Mouse (Mus musculus): ENCODE measurements around the gene Itfg2.
A peak's percentile ranks its signal among the peaks of the same experiment; 100 is the strongest.

The Itfg2 gene

DNA sequence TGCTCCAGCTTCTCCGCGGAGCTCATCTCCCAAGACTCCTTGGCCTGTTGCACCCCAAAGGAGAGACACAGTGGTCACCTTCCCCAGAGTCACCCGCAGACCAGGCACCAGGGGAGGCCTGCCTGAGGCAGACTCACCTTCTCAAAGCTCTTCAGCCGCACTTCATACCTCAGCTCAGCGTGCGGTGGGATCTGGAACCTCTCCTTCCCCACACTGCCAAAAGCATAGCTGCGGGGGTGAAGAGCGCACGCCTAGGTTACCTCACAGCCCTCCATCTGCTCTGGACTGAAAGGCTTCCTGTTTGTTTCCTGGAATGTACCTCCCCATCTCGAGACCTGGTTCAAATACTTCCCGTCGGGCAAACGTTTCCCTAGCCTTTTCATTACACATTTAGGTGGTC lies 8.8 kb upstream of the Itfg2 start:
- peak; percentile 69 to 75 for DNase-seq

DNA sequence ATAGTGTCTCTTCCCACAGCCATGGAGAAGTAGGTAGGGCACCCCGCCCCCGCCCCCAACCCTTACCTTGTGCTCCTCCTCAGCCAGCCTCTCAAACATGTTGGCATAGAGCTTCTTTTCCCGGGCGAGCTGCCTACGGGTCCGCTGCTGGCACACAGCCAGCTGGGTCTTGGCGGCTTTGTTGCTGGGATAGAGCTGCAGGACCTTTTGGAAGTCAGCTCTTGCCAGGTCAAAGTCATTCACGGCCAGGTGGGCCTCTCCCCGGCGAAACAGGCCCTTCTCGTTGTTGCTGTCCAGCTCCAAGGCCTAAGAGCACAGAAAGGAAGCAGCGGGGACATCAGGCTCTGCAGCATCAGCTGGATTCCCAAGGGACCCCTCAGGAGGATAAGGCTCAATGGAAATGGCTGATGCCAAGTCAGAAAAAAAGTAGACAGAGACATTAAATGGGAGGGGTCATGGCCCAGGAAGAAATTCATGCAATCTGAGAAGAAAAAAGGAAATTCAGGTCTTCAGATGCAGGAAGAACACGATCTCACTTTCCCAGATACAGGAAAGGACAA lies 7.7 kb upstream of the Itfg2 start:
- DNase-seq: peak; percentile 76 to 77

- no peak for DNase-seq
Measured at GRCm38 (mm10) chr6:128429826-128430225, 5.1 kb upstream of the Itfg2 start.

GRCm38 (mm10) chr6:128429300-128429699 lies 4.6 kb upstream of the Itfg2 start:
- no peak for DNase-seq

- DNase-seq: no peak
Measured at GRCm38 (mm10) chr6:128427571-128427970, 2.8 kb upstream of the Itfg2 start.

GRCm38 (mm10) chr6:128425046-128425445 lies 315 bp upstream of the Itfg2 start:
- DNase-seq: peak in 1 of 2 experiments; percentile 41

DNA sequence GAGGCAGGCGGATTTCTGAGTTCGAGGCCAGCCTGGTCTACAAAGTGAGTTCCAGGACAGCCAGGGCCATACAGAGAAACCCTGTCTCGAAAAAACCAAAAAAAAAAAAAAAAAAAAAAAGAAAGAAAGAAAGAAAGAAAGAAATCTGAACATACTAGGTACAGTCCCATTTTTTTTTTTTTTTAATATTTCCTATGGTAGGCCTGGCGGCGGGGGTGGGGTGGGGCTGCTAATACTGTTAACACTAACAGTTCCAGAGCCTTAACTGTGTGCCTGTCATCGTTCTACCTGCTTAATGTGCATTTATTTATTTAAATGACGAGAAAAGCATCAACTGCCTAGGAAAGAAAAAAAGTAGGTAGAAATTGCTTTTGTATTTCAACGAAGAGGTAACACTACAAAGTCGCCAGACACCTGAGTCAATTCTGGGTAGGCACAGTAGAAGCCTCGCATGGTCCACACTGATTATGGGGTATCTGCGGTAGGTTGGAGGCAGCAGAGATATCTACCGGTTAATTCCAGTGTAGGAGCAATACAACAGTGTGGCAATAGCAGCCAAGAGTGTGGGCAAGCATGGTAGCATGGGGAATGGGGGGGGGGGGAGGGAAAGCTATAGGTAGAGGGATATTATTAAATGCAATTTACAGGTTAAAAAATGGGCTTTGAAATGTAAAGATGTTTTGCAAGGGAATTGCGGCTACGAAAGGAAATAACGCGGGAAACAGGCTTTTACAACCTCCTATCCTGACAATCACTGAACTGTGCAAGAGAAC lies 1.0 kb downstream of the Itfg2 start:
- DNase-seq: peak in 1 of 2 experiments; percentile 35

DNA sequence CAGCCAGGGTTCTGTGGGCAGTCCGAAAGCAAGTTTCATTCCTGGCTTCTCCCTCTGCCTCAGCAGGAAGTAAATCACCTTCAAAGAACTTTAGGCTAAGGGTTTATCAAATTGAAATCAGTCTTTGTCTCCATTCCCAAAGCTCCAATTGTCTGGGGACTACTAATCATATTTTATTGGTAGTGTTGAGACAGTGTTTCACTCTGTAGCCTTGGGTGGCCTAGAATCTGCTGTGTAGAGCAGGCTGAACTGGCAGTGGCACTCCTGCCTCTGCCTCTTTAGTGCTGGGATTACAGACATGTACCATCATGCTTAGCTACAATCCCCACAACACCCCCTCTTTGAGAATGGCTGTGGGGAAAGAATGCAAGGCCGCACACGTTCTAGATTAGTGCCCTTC lies 3.3 kb downstream of the Itfg2 start:
- no peak for DNase-seq

- DNase-seq: no peak
Measured at GRCm38 (mm10) chr6:128421036-128421435, 3.7 kb downstream of the Itfg2 start.

DNA sequence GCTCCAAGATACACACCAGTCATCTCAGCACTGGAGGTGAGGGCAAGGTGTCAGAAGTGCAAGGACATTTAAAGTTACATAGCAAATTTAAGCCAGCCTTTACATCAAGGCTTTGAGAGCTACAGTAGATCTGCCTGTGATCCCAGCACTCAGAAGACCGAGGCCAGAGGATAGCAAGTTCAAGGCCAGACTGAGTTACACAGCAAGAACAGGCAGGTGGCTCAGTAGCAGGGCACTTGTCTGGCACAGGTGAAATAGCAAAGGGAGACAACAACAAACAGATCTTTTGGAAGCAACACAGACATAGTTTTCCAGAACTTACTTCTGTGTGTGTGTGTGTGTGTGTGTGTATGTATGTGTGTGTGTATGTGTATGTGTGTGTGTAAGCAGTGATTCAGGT lies 6.7 kb downstream of the Itfg2 start:
- DNase-seq: no peak

- no peak for DNase-seq
Measured at GRCm38 (mm10) chr6:128416169-128416568, 8.6 kb downstream of the Itfg2 start.

GRCm38 (mm10) chr6:128411115-128411514 lies 13.6 kb downstream of the Itfg2 start:
- peak; percentile 82 to 91 for DNase-seq

- DNase-seq: no peak
Measured at GRCm38 (mm10) chr6:128410305-128410704, 14.4 kb downstream of the Itfg2 start.

GRCm38 (mm10) chr6:128408544-128409125 lies 16.1 kb downstream of the Itfg2 start:
- no peak for DNase-seq

GRCm38 (mm10) chr6:128404708-128405107 lies 20.0 kb downstream of the Itfg2 start:
- no peak for DNase-seq

GRCm38 (mm10) chr6:128399421-128400185 lies 25.1 kb downstream of the Itfg2 start:
- DNase-seq: peak; percentile 67 to 71

DNA sequence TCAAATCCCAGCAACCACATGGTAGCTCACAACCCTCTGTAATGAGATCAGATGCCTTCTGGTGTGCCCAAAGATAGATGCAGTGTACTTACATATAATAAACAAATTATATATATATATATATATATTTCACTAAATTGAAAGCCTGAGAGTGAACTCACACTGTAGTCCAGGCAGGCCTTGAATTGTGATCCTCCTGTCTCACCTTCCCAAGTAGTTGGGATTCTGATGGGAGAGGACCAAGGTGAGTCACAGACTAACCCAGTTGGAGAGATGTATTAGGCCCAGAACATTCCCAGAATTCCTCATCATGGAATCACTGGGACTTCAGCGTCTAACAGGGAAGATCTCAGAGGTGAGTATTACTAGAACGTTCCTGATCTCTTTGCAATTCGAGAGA lies 25.7 kb downstream of the Itfg2 start, which contains the start of gene Nrip2:
Gene Nrip2, plus strand, starts transcription at position 301 of the 400 bp plus-strand sequence.
- no peak for DNase-seq

GRCm38 (mm10) chr6:128397574-128398261 lies 27.0 kb downstream of the Itfg2 start:
- no peak for DNase-seq

DNA sequence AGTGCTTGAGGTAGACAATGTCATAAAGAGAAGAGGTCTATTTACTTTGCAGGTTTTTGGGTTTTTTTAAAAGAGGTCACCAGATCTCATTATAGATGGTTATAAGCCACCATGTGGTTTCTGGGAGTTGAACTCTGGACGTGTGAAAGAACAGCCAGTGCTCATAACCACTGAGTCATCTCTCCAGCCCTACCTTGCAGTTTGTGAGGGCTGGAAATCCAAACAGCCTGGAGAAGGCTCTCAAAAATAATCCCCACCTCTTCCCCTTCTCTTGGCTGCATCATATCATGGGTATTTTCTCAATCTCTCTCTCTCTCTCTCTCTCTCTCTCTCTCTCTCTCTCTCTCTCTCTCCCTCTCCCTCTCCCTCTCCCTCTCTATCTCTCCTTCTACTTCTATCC lies 34.0 kb downstream of the Itfg2 start:
- DNase-seq: no peak

DNA sequence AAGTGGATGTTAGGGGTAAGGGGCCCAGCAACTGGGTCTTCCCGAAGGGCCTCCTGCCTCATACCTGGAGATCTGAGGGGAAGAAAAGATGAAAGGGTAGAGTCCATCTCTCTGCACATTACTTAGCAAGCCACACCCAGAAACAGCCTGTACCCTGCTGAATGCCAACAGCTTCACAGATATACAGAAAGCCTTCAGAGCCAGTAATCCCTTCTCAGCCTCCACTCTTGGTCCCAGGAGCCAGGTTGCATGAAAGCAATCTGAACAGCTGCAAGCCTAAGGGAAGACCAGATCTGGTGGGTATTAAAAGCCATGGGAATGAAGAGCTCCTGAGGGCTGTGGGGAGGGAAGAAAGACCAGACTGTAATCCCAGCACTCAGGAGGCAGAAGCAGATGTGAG lies 35.5 kb downstream of the Itfg2 start:
- DNase-seq: no peak

GRCm38 (mm10) chr6:128385026-128385425 lies 39.7 kb downstream of the Itfg2 start:
- DNase-seq: no peak

DNA sequence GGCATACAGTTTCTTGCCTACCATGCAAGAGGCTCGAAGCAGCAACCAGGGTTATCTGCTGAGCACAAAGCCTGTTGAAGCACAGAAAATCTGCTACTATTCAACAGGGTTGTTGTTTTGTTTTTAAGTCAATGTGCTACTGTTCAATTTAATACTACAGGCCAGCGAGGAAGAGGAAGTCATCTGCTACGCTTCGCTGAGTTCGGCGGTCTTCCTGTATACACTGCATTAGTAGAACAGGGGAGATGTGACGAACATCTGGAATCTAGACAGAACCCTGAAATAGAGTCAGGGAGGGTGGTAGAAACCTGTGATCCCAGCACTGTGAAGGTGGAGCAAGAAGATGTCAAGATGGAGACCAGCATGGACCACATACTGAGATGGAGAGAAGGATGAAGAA lies 41.0 kb downstream of the Itfg2 start:
- DNase-seq: no peak

- DNase-seq: no peak
Measured at GRCm38 (mm10) chr6:128381254-128381653, 43.5 kb downstream of the Itfg2 start.

Measured in cerebellum, postnatal 36 days (tissue).